Comparison of ENCODE assay signal across 35 mouse cellular contexts in genomic region chr4:115561236-115561635, GRCm38 (mm10). TPM values are rescaled to one million over a fixed set of nuclear protein-coding genes. Genes with fewer than 3 reads are reported as not detected.
"Had no signal": no experiment of that assay in that cellular context is flagged by ENCODE, and none has a peak within 500 bp of the region (broad histone marks: within the 10 kb centered on the region; RNA-seq: fewer than 3 reads in every experiment).

No protein-coding gene starts in this region.

RNA-seq across cellular contexts. Expression of gene Cyp4a31, which starts 2.2 kb away (rescaled TPM):
- total RNA-seq: common myeloid progenitor, adult 5-6 weeks; forebrain, postnatal 0 days; gastrocnemius, adult 2 months; gastrocnemius, adult 8-10 months; gastrocnemius, postnatal 10 days; gastrocnemius, postnatal 14 days; gastrocnemius, postnatal 25 days; gastrocnemius, postnatal 36 days; gastrocnemius, postnatal 4 days; granulocyte monocyte progenitor cell, adult 5-6 weeks; heart, adult 18-20 months; heart, adult 2 months; heart, adult 8-10 months had no signal
- polyA plus RNA-seq: cortical plate, adult 2 months; embryonic facial prominence, embryonic 10.5 days; embryonic facial prominence, embryonic 11.5 days; embryonic facial prominence, embryonic 12.5 days; embryonic facial prominence, embryonic 13.5 days; embryonic facial prominence, embryonic 14.5 days; embryonic facial prominence, embryonic 15.5 days; erythroblast, embryonic 14.5 days; forebrain, embryonic 10.5 days; forebrain, embryonic 11.5 days; forebrain, embryonic 12.5 days; forebrain, embryonic 13.5 days; forebrain, embryonic 14.5 days; forebrain, embryonic 15.5 days; forebrain, embryonic 16.5 days; forebrain, postnatal 0 days; frontal cortex, adult 2 months; gonadal fat pad, adult 2 months; heart, adult 2 months; heart, embryonic 10.5 days; heart, embryonic 11.5 days; heart, embryonic 12.5 days; heart, embryonic 13.5 days had no signal

RNA-seq across cellular contexts. Expression of gene Cyp4a32, which starts 39.5 kb away (rescaled TPM):
- total RNA-seq: common myeloid progenitor, adult 5-6 weeks; forebrain, postnatal 0 days; gastrocnemius, adult 18-20 months; gastrocnemius, adult 2 months; gastrocnemius, adult 8-10 months; gastrocnemius, postnatal 10 days; gastrocnemius, postnatal 14 days; gastrocnemius, postnatal 25 days; gastrocnemius, postnatal 36 days; gastrocnemius, postnatal 4 days; granulocyte monocyte progenitor cell, adult 5-6 weeks; heart, adult 18-20 months; heart, adult 2 months; heart, adult 8-10 months had no signal
- polyA plus RNA-seq: cortical plate, adult 2 months; embryonic facial prominence, embryonic 10.5 days; embryonic facial prominence, embryonic 11.5 days; embryonic facial prominence, embryonic 12.5 days; embryonic facial prominence, embryonic 13.5 days; embryonic facial prominence, embryonic 14.5 days; embryonic facial prominence, embryonic 15.5 days; erythroblast, embryonic 14.5 days; forebrain, embryonic 10.5 days; forebrain, embryonic 11.5 days; forebrain, embryonic 12.5 days; forebrain, embryonic 13.5 days; forebrain, embryonic 14.5 days; forebrain, embryonic 15.5 days; forebrain, embryonic 16.5 days; forebrain, postnatal 0 days; frontal cortex, adult 2 months; gonadal fat pad, adult 2 months; heart, adult 2 months; heart, embryonic 10.5 days; heart, embryonic 11.5 days; heart, embryonic 12.5 days; heart, embryonic 13.5 days had no signal

RNA-seq across cellular contexts. Expression of gene Cyp4a10, which starts 43.2 kb away (rescaled TPM):
- total RNA-seq: common myeloid progenitor, adult 5-6 weeks; forebrain, postnatal 0 days; gastrocnemius, adult 2 months; gastrocnemius, postnatal 10 days; gastrocnemius, postnatal 14 days; gastrocnemius, postnatal 25 days; granulocyte monocyte progenitor cell, adult 5-6 weeks; heart, adult 18-20 months had no signal
- polyA plus RNA-seq: cortical plate, adult 2 months; embryonic facial prominence, embryonic 10.5 days; embryonic facial prominence, embryonic 11.5 days; embryonic facial prominence, embryonic 12.5 days; embryonic facial prominence, embryonic 13.5 days; embryonic facial prominence, embryonic 14.5 days; embryonic facial prominence, embryonic 15.5 days; erythroblast, embryonic 14.5 days; forebrain, embryonic 10.5 days; forebrain, embryonic 11.5 days; forebrain, embryonic 12.5 days; forebrain, embryonic 13.5 days; forebrain, embryonic 14.5 days; forebrain, embryonic 15.5 days; forebrain, embryonic 16.5 days; forebrain, postnatal 0 days; frontal cortex, adult 2 months; heart, adult 2 months; heart, embryonic 10.5 days; heart, embryonic 11.5 days; heart, embryonic 12.5 days; heart, embryonic 13.5 days had no signal
